Mouse (Mus musculus): ENCODE results near the gene Coro1c. TPM values are rescaled to one million over a fixed set of nuclear protein-coding genes. Genes with fewer than 3 reads are reported as not detected.

Coro1c gene
- total and polyA plus RNA-seq, 2 experiments from 2014 or later, result 149 to 151 TPM

DNA sequence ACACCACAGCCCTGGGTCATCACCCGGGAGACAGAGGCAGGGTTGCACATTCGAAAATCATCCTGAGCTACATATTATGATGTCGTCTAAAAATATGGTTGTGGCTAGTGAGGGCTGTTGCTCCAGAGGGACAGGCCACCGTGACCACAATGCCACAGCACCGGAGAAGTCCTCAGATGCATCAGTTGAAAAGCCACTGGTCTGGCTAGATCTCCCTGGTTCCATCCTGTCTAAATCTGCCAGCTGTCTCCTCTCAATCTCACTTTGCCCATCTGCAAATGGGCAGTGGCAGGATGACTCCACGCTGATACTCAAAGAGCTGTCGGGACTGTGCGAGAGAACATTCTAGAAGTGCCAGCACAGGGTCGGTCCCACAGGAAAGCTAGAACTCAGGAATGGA is 110.0 kb downstream of the Coro1c start:
- DNase-seq (ENCODE audit: low spot score), result no peak
- WGBS, result 75% methylated on average over 9 of the region's 9 CpGs
- H3K9ac ChIP-seq (replicated peaks; ENCODE audit: low read length), result no peak overlapping the region

DNA sequence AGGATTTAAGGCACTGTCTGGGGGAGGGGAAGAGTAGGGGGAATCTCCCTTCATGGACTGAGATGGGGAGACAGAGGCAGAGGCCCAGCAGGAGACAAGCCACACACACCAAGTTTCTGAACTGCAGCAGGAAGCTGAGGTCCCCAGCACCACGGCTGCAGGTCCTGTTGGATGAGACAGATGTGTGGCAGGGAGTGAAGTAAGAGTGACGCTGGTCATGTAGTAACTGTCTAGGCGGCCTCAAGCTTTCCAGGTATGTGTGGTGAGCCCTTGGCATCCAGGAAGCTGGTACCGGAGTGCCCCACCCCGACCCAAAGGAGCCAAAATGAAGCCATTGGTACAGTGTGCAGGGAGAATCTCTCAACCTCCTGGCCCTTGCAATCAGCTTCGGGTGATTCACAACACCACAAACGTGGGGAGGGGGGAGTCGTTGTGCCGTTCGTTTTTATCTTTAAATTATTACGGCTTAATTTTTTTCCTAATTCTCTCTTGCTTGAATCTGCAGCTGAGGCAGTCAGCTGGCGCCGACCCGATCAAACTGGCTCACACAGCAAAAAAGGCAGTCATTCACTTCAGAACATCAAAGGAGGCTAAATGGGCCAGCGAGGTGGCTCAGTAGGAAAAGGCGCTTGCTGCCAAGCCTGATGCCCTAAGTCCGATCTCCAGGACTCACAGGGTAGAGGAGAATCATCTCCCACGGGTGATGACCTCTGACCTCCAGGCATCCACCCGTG is 111.2 kb downstream of the Coro1c start:
- no peak overlapping the region for H3K9ac ChIP-seq (replicated peaks; ENCODE audit: low read length)
- no peak overlapping the region for H3K27ac ChIP-seq
- no peak for DNase-seq (ENCODE audit: low spot score)
- no peaks in the 10 kb centered on the region for H3K4me1 ChIP-seq (ENCODE audit: insufficient read depth, low read length)
- no peak for TF ChIP-seq CTCF (IDR thresholded peaks at IDR 0.05; ENCODE audit: low read depth)
- H3K36me3 ChIP-seq (ENCODE audit: insufficient read depth, low read length), result no peaks in the 10 kb centered on the region
- H3K9me3 ChIP-seq (ENCODE audit: low read length), result no peaks in the 10 kb centered on the region
- 15% methylated on average over 19 of the region's 19 CpGs for WGBS
- no peaks in the 10 kb centered on the region for H3K27me3 ChIP-seq (ENCODE audit: insufficient read depth, low read length)
- ATAC-seq, result no peak
- peak overlapping the region; percentile 10; the same call in 1 of the 2 replicates for H3K4me2 ChIP-seq (ENCODE audit: low read depth, low read length)
- no peak overlapping the region for H3K4me3 ChIP-seq (ENCODE audit: low read length)

More for the DNA sequence above, 110.0 kb downstream of the Coro1c start:
- Histone ChIP-seq H3K4me3 (ENCODE audit: low read length) (no peak overlapping the region), H3K4me2 (ENCODE audit: low read depth, low read length) (no peak overlapping the region), H3K36me3 (ENCODE audit: insufficient read depth, low read length) (no peaks in the 10 kb centered on the region), H3K27me3 (ENCODE audit: insufficient read depth, low read length) (no peaks in the 10 kb centered on the region), H3K4me1 (ENCODE audit: insufficient read depth, low read length) (no peaks in the 10 kb centered on the region), H3K27ac (no peak overlapping the region), H3K9me3 (ENCODE audit: low read length) (no peaks in the 10 kb centered on the region)
- no peak for ATAC-seq
- no peak for TF ChIP-seq CTCF (IDR thresholded peaks at IDR 0.05; ENCODE audit: low read depth)

DNA sequence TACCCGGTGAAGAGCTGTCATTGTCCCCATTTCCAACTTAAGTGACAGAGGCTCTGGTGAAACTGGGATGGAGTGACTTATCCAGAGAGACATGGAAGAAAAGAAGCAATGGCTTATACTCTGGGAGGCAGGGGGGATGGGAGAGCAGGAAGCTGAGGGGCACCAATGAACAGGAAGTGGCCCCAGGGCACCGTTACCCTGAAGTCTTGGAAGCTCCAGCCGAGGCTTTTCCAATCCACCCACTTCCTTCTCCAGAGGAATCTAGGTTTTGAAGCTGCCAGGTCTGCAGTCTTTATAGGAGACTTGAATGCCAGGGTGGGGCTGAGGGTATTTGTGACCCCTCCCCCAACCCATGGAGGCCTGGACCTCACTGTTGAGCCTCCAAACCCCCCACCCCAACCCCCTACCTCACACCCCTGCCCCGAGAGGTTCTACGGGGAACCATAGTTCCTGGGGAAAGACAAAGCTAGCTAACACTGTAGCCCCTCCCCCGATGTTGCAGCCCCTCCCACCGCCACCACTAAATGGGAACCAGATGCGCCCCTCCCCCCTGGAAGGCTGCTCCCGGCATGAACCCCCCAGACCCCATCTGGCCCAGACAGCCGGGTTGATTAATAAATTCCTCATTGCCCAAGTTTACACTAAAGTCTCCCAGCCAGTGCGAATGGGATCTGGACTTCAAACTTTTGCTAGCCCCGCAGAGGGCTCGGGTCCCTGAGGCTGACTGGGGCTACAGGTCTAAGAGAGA is 112.0 kb downstream of the Coro1c start:
- peak overlapping the region; percentile 10; the same call in 1 of the 2 replicates for H3K4me2 ChIP-seq (ENCODE audit: low read depth, low read length)
- H3K4me3 ChIP-seq (ENCODE audit: low read length), result no peak overlapping the region
- H3K27me3 ChIP-seq (ENCODE audit: insufficient read depth, low read length), result no peaks in the 10 kb centered on the region
- no peaks in the 10 kb centered on the region for H3K9me3 ChIP-seq (ENCODE audit: low read length)
- no peak overlapping the region for H3K9ac ChIP-seq (replicated peaks; ENCODE audit: low read length)
- ATAC-seq (no peak), DNase-seq (ENCODE audit: low spot score) (no peak)
- TF ChIP-seq CTCF (IDR thresholded peaks at IDR 0.05; ENCODE audit: low read depth), result no peak
- H3K36me3 ChIP-seq (ENCODE audit: insufficient read depth, low read length), result no peaks in the 10 kb centered on the region
- WGBS, result 11% methylated on average over 12 of the region's 13 CpGs
- no peak overlapping the region for H3K27ac ChIP-seq
- H3K4me1 ChIP-seq (ENCODE audit: insufficient read depth, low read length), result no peaks in the 10 kb centered on the region

Other genes with a start within 250 kb of the Coro1c start
- not detected in 2 replicates for gene 1700069L16Rik, start 184.0 kb downstream of the Coro1c start, total RNA-seq (2014; rRNA removed)
- not detected in 2 replicates for gene 1700069L16Rik, start 184.0 kb downstream of the Coro1c start, polyA plus RNA-seq (2015; fragmentation: Nextera tagmentation; extraction: Ambion mirVana)
- 11.7 and 12.0 TPM in 2 replicates for gene Ficd, start 173.0 kb downstream of the Coro1c start, total RNA-seq (2014; rRNA removed)
- gene Ficd, start 173.0 kb downstream of the Coro1c start, polyA plus RNA-seq (2015; fragmentation: Nextera tagmentation; extraction: Ambion mirVana), result 8.6 and 8.7 TPM in 2 replicates
- gene Sart3, start 136.2 kb downstream of the Coro1c start, total RNA-seq (2014; rRNA removed), result 34.7 and 45.6 TPM in 2 replicates
- gene Sart3, start 136.2 kb downstream of the Coro1c start, polyA plus RNA-seq (2015; fragmentation: Nextera tagmentation; extraction: Ambion mirVana), result 24.8 and 26.4 TPM in 2 replicates
- 53.5 and 77.9 TPM in 2 replicates for gene Iscu, start 136.0 kb downstream of the Coro1c start, total RNA-seq (2014; rRNA removed)
- 111 and 122 TPM in 2 replicates for gene Iscu, start 136.0 kb downstream of the Coro1c start, polyA plus RNA-seq (2015; fragmentation: Nextera tagmentation; extraction: Ambion mirVana)
- gene Tmem119, start 108.2 kb downstream of the Coro1c start, total RNA-seq (2014; rRNA removed), result 5.2 and 9.2 TPM in 2 replicates
- 7.3 and 7.6 TPM in 2 replicates for gene Tmem119, start 108.2 kb downstream of the Coro1c start, polyA plus RNA-seq (2015; fragmentation: Nextera tagmentation; extraction: Ambion mirVana)
- gene Selplg, start 76.1 kb downstream of the Coro1c start, total RNA-seq (2014; rRNA removed), result 2.8 and 4.1 TPM in 2 replicates
- 1.8 and 2.2 TPM in 2 replicates for gene Selplg, start 76.1 kb downstream of the Coro1c start, polyA plus RNA-seq (2015; fragmentation: Nextera tagmentation; extraction: Ambion mirVana)
- 12.4 and 14.5 TPM in 2 replicates for gene Ssh1, start 85.1 kb upstream of the Coro1c start, total RNA-seq (2014; rRNA removed)
- 9.7 and 11.6 TPM in 2 replicates for gene Ssh1, start 85.1 kb upstream of the Coro1c start, polyA plus RNA-seq (2015; fragmentation: Nextera tagmentation; extraction: Ambion mirVana)
- gene Dao, start 94.9 kb upstream of the Coro1c start, total RNA-seq (2014; rRNA removed), result 0.84 TPM in 1 of 2 replicates, not detected in the other
- 0.14 TPM in 1 of 2 replicates, not detected in the other for gene Dao, start 94.9 kb upstream of the Coro1c start, polyA plus RNA-seq (2015; fragmentation: Nextera tagmentation; extraction: Ambion mirVana)
- 47.2 and 54.9 TPM in 2 replicates for gene Usp30, start 156.7 kb upstream of the Coro1c start, total RNA-seq (2014; rRNA removed)
- 17.6 and 18.0 TPM in 2 replicates for gene Usp30, start 156.7 kb upstream of the Coro1c start, polyA plus RNA-seq (2015; fragmentation: Nextera tagmentation; extraction: Ambion mirVana)
- gene Svop, start 182.8 kb upstream of the Coro1c start, total RNA-seq (2014; rRNA removed), result 159 and 173 TPM in 2 replicates
- gene Svop, start 182.8 kb upstream of the Coro1c start, polyA plus RNA-seq (2015; fragmentation: Nextera tagmentation; extraction: Ambion mirVana), result 73.8 and 81.3 TPM in 2 replicates
- gene Alkbh2, start 219.5 kb upstream of the Coro1c start, total RNA-seq (2014; rRNA removed), result 3.1 and 9.5 TPM in 2 replicates
- gene Alkbh2, start 219.5 kb upstream of the Coro1c start, polyA plus RNA-seq (2015; fragmentation: Nextera tagmentation; extraction: Ambion mirVana), result 7.6 and 8.0 TPM in 2 replicates
- 13.8 and 15.5 TPM in 2 replicates for gene Ung, start 221.6 kb upstream of the Coro1c start, total RNA-seq (2014; rRNA removed)
- gene Ung, start 221.6 kb upstream of the Coro1c start, polyA plus RNA-seq (2015; fragmentation: Nextera tagmentation; extraction: Ambion mirVana), result 13.8 and 14.0 TPM in 2 replicates
- 3.4 and 7.0 TPM in 2 replicates for gene Acacb, start 237.8 kb upstream of the Coro1c start, total RNA-seq (2014; rRNA removed)
- 5.1 and 6.1 TPM in 2 replicates for gene Acacb, start 237.8 kb upstream of the Coro1c start, polyA plus RNA-seq (2015; fragmentation: Nextera tagmentation; extraction: Ambion mirVana)

Data from hindbrain, postnatal 0 days (tissue).